Mouse (Mus musculus): Measurements from ENCODE around the gene Fancc. TPM values are rescaled to one million over a fixed set of nuclear protein-coding genes. Genes with fewer than 3 reads are reported as not detected.

Fancc gene
- polyA plus RNA-seq, 1 experiment from 2014 or later = 17.7 TPM

DNA sequence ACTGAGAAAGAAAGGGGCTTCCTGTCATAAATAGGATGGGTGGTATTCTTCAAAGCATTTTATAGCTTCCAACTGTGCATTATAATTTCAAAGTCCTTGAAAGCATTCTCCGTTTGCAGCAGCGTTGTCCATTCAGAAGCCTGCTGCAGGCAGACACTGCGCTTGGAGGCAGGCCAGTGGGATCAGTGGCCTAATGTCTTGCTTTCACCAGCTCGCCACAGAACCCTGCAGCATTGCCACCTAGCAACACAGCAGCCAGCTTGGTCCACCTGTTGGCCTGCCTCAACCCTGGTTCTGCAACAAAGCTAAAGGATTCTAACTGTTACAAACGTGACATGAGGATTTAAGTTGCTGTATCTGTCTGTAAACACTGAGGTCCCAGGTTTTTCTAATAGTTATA, 207.4 kb downstream of the Fancc start:
- Histone ChIP-seq H3K9me3 (no peaks in the 10 kb centered on the region), H3K9ac (no peak overlapping the region), H3K27me3 (replicated peaks) (no peaks in the 10 kb centered on the region), H3K4me2 (replicated peaks) (no peak overlapping the region), H3K27ac (no peak overlapping the region), H3K4me1 (replicated peaks) (peaks cover 27% of the 10 kb centered on the region), H3K36me3 (peaks cover 35% of the 10 kb centered on the region), H3K4me3 (replicated peaks) (no peak overlapping the region)
- no peak for ATAC-seq
- 56% methylated on average over 5 of the region's 5 CpGs for WGBS

DNA sequence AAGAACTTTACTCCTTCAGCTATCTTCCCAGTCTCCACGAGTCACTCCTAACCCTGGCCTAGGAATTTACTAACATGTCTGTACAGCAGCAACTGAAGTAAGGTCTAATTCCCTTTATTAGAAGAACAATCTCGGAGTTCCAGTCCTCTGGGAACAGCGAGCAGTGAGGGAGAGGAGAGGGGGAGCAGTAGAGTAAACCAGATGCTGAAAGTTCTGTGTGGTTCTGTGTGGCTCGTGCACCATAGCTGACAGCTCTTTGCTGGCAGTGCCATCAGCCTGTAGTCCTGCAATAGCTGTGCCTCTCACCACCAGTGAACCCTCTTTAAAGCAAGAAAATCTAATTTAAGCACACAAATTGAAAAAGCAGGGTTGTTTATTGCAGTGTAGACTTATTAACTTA, 207.9 kb downstream of the Fancc start:
- no peak overlapping the region for H3K9ac ChIP-seq
- H3K4me1 ChIP-seq (replicated peaks) = peaks cover 22% of the 10 kb centered on the region
- H3K27ac ChIP-seq = peak overlapping the region; percentile 10; the same call in 1 of the 2 replicates
- H3K9me3 ChIP-seq = no peaks in the 10 kb centered on the region
- no peak overlapping the region for H3K4me3 ChIP-seq (replicated peaks)
- H3K36me3 ChIP-seq = peaks cover 36% of the 10 kb centered on the region
- 47% methylated on average over 4 of the region's 4 CpGs for WGBS
- no peak overlapping the region for H3K4me2 ChIP-seq (replicated peaks)
- no peaks in the 10 kb centered on the region for H3K27me3 ChIP-seq (replicated peaks)
- ATAC-seq = no peak

DNA sequence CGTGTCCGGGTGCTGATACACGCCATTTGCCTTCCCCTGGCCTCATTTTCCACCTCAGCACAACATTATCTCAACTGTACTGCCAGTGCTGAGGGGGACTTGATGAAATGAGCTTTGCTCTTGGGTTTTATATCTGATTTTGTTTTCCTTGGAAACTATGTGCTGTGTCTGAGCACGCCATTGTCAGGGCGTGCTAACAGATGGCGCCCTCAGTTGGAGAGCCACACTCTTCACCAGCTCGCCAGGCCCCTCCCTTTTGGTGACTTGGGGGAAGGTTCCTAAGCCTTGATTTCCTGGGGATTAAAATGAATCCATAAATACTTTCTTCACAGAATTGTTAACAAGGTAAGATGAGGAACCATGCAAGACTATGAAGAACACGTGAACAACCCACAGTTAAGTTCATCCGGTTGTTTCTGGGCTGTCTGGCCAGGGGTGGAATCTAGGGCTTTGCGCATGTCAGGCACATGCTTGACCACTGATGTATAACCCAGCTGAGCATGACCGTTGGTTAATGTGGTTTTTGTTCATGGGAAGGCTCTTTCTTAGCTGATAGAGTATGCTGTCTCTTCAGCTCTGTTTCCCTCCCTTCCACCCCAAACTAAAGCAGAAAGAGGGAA, 210.5 kb downstream of the Fancc start:
- no peaks in the 10 kb centered on the region for H3K27me3 ChIP-seq (replicated peaks)
- no peak overlapping the region for H3K4me2 ChIP-seq (replicated peaks)
- 89% methylated on average over 11 of the region's 11 CpGs for WGBS
- H3K27ac ChIP-seq = no peak overlapping the region
- H3K4me3 ChIP-seq (replicated peaks) = no peak overlapping the region
- peaks cover 43% of the 10 kb centered on the region for H3K36me3 ChIP-seq
- H3K9me3 ChIP-seq = no peaks in the 10 kb centered on the region
- no peak for ATAC-seq
- H3K4me1 ChIP-seq (replicated peaks) = peaks cover 11% of the 10 kb centered on the region; the same call in 1 of the 2 replicates
- no peak overlapping the region for H3K9ac ChIP-seq

DNA sequence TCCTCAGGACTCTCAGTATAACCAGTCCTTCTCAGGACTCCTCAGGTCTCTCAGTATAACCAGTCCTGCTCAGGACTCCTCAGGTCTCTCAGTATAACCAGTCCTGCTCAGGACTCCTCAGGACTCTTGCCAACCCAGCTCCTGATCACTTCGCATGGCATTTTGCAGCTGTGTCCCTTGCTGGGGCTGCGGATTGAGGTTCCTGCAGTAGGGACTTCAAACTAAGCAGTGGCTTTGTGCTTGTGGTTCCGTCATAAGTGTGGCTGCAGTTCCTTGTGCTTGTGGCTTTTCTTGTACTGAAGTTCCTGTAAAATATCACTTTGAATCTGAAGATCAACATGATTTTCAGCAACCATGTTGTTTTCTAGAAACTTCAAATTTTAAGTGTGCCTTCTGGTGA, 212.3 kb downstream of the Fancc start:
- WGBS = 97% methylated on average over 3 of the region's 3 CpGs
- ATAC-seq = no peak
- H3K4me3 ChIP-seq (replicated peaks) = no peak overlapping the region

DNA sequence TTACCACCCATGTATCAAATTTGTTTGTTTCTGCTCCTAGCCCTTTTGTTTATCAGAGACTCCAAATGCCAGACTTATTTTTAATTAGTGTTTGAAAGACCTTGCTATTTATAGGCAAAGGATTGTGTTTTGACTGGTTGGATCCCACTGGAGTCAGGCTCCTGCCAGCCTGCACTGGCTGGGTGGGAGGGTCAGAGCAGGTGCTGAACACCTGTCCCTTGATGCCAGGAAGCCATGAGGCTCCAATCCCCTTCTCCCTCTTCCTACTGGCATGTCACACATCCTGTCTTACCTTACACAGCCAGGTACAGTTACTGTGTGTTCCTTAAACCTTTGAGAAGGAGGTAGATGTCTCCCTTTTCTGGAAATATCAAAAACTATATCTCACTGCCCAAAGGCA, 213.8 kb downstream of the Fancc start:
- peaks cover 33% of the 10 kb centered on the region for H3K4me1 ChIP-seq (replicated peaks)
- no peaks in the 10 kb centered on the region for H3K27me3 ChIP-seq (replicated peaks)
- H3K4me3 ChIP-seq (replicated peaks) = no peak overlapping the region
- H3K9ac ChIP-seq = no peak overlapping the region
- H3K9me3 ChIP-seq = no peaks in the 10 kb centered on the region
- H3K27ac ChIP-seq = no peak overlapping the region
- no peak for ATAC-seq
- H3K36me3 ChIP-seq = peaks cover 28% of the 10 kb centered on the region
- no peak overlapping the region for H3K4me2 ChIP-seq (replicated peaks)

More for the DNA sequence above, 212.3 kb downstream of the Fancc start:
- Histone ChIP-seq H3K36me3 (peaks cover 34% of the 10 kb centered on the region), H3K9me3 (no peaks in the 10 kb centered on the region), H3K4me1 (replicated peaks) (peaks cover 24% of the 10 kb centered on the region), H3K4me2 (replicated peaks) (no peak overlapping the region), H3K9ac (no peak overlapping the region), H3K27ac (no peak overlapping the region), H3K27me3 (replicated peaks) (no peaks in the 10 kb centered on the region)

DNA sequence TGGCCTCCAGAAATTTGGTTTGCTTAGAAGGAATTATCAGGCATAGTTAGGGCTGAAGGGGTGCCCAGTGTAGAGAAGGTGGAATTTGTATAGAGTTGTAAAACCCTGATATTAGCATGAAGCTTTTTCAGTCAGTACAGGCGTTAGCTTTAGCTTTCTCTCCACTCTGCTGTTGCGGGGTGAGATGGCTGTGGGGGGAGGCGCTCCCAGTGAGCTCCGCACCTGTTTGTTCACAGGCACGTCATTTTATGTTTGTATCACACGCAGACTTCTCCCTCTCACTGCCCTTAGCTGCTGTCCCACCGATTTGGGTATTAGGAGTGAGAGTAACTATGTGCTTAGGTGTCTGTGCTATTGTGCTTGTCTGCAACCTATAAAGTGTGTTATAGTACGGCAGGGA, 215.9 kb downstream of the Fancc start:
- H3K9me3 ChIP-seq = no peaks in the 10 kb centered on the region
- 60% methylated on average over 8 of the region's 8 CpGs for WGBS
- H3K36me3 ChIP-seq = peaks cover 21% of the 10 kb centered on the region
- no peak overlapping the region for H3K4me3 ChIP-seq (replicated peaks)
- no peak for ATAC-seq
- H3K4me1 ChIP-seq (replicated peaks) = peaks cover 43% of the 10 kb centered on the region
- H3K27me3 ChIP-seq (replicated peaks) = no peaks in the 10 kb centered on the region
- H3K9ac ChIP-seq = no peak overlapping the region
- no peak overlapping the region for H3K4me2 ChIP-seq (replicated peaks)
- no peak overlapping the region for H3K27ac ChIP-seq

DNA sequence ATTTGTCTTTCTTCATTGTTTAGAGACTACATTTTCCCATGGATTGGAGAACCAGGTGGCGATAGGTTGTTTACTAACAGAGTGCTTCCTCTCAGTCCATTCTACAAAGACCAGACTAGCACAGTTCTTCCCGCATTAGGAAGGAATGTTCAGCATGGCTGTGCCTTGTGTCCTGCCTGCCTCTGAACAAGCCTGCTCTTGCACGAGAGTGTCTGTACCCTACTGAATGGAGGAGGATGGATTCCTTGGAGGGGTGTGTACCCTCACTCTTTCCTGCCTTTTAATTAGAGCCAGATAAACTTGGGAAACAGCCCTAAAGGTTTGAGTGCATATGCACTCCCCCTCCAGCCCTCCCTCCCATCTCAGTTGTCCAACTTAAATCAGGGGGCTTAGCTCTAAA, 216.7 kb downstream of the Fancc start:
- Histone ChIP-seq H3K4me3 (replicated peaks) (no peak overlapping the region), H3K27ac (no peak overlapping the region), H3K4me2 (replicated peaks) (peak overlapping the region; percentile 38), H3K9ac (no peak overlapping the region), H3K27me3 (replicated peaks) (no peaks in the 10 kb centered on the region), H3K4me1 (replicated peaks) (peaks cover 43% of the 10 kb centered on the region), H3K36me3 (peaks cover 19% of the 10 kb centered on the region), H3K9me3 (no peaks in the 10 kb centered on the region)
- no peak for ATAC-seq
- 23% methylated on average over 3 of the region's 3 CpGs for WGBS

DNA sequence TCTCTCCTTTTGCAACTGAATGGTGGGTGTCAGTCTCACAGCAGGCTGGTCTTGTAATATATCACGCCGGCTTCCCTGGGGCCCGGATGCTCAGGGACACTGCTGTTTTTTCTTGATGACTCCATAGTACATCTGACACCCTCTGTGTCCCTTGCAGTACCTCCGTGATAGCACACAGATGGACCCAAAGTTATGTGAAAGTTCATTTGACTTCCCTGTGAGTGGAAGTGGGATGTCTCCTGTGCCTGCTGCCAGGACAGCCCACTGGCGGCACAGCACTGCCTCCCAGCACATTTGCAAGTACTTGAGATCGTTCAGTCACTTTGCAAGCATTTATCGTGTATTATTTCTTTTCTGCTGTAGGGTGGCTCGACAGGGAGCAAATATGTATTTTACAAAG, 217.3 kb downstream of the Fancc start:
- no peak for ATAC-seq
- WGBS = 42% methylated on average over 8 of the region's 8 CpGs
- no peaks in the 10 kb centered on the region for H3K9me3 ChIP-seq
- peak overlapping the region; percentile 12; the same call in 1 of the 2 replicates for H3K9ac ChIP-seq
- peak overlapping the region; percentile 85; the same call in 1 of the 2 replicates for H3K27ac ChIP-seq
- H3K36me3 ChIP-seq = peaks cover 13% of the 10 kb centered on the region
- H3K4me1 ChIP-seq (replicated peaks) = peaks cover 43% of the 10 kb centered on the region
- peak overlapping the region; percentile 52 for H3K4me2 ChIP-seq (replicated peaks)
- peak overlapping the region; percentile 23 for H3K4me3 ChIP-seq (replicated peaks)
- no peaks in the 10 kb centered on the region for H3K27me3 ChIP-seq (replicated peaks)

DNA sequence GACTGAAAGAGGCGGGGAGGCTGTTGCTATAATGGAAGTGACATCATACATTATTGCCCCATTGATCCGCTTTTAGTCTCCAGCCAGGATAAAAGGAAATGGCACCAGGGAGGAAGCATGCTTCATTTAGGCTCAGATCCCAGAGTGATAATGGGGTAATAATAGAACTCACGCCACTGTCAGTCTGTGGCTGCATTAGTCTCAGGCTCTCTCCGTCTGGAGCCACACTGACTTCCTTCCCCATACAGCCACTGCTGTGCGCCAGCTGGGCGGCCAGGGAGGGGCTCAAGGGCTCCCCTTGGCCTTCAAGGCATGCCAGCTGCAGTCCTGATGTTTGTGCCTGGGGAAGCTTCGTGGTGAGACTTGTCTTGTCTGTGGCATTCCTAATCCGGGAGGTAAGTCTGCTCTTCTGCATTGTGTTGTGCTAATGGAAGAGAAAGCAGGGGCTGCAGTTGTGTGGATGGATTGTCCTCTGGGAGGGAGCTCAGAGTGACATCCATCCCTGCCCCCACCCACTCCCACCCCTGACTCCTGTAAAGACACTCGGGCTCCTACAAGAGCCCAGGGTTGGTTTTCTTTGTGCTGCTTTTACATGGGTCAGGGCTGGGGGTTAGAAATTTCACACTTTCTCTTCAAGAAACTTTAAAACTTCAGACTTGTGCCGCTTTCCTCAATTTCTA, 218.1 kb downstream of the Fancc start:
- Histone ChIP-seq H3K4me2 (replicated peaks) (peak overlapping the region; percentile 52), H3K36me3 (peaks cover 12% of the 10 kb centered on the region), H3K9ac (peak overlapping the region; percentile 24; the same call in 1 of the 2 replicates), H3K27ac (peak overlapping the region; percentile 85), H3K27me3 (replicated peaks) (no peaks in the 10 kb centered on the region), H3K9me3 (no peaks in the 10 kb centered on the region), H3K4me3 (replicated peaks) (peak overlapping the region; percentile 23), H3K4me1 (replicated peaks) (peaks cover 43% of the 10 kb centered on the region)
- 16% methylated on average over 10 of the region's 10 CpGs for WGBS
- ATAC-seq = peak; percentile 73

DNA sequence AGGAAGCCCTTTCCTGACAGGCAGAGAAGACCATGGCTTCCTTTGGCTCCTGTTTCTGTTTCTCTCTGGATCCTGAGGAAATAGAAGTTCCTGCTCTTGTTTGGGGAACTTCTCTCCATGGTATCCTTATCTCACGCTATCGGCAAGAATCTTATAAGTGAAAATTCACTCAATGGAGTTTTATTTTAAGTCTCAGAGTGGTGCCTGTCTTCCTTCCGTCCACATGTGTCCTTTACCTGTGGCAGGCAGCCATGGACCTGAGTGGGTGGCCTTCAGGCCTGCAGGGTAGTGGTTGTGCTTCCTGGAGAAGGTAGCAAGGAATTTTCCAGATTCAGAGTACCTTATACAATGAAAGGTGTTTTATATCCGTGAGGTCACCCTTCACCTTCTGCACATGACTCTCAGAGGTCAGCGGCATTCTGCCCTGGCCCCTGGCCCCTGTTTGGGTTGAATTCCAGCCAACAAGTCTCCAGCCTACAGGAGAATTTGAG, 218.9 kb downstream of the Fancc start:
- H3K36me3 ChIP-seq = peaks cover 6% of the 10 kb centered on the region
- peak overlapping the region; percentile 85 for H3K27ac ChIP-seq
- no peaks in the 10 kb centered on the region for H3K9me3 ChIP-seq
- H3K4me1 ChIP-seq (replicated peaks) = peaks cover 43% of the 10 kb centered on the region
- 26% methylated on average over 5 of the region's 5 CpGs for WGBS
- H3K9ac ChIP-seq = peak overlapping the region; percentile 17; the same call in 1 of the 2 replicates
- H3K4me3 ChIP-seq (replicated peaks) = peak overlapping the region; percentile 23; the same call in 1 of the 2 replicates
- H3K27me3 ChIP-seq (replicated peaks) = no peaks in the 10 kb centered on the region
- peak overlapping the region; percentile 52 for H3K4me2 ChIP-seq (replicated peaks)
- ATAC-seq = no peak

DNA sequence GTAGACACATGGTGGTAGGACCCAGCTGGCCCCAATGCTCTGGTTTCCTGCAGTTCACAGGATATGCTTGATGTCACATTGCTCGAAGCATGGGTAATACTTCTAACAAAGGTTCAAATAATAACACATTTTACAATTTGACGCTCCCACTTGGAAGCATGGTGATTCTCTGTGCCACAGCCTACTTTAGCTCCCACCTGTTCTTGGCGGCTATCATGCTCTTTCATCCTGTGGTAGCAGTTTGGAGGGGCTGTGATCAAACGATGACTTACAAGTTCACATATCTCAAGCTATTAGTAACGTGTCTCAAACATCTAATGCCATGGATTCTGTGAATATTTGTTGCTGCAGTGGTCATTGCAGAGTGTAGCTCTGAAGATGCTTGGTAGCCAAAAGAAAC, 219.8 kb downstream of the Fancc start:
- H3K4me3 ChIP-seq (replicated peaks) = no peak overlapping the region

DNA sequence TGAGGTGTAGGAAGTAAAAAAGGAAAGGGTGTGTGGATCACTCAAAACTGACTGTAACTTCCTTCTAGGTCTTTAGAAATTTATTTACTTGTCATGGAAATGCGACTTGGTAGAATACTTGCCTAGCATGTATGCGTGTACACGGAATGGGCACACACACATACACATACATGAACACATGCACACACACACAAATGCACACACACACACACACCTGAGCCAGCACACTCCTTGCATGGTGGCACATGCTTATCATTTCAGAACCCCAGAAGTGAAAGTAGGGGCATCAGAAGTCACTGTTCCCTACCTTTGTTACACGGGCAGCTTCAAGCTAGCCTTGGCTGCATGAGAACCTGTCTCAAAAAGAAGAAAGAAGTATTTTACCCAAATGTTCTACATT, 220.7 kb downstream of the Fancc start:
- WGBS = 74% methylated on average over 4 of the region's 4 CpGs
- Histone ChIP-seq H3K27ac (no peak overlapping the region), H3K4me2 (replicated peaks) (peak overlapping the region; percentile 38; the same call in 1 of the 2 replicates), H3K27me3 (replicated peaks) (no peaks in the 10 kb centered on the region), H3K36me3 (no peaks in the 10 kb centered on the region), H3K4me1 (replicated peaks) (peaks cover 44% of the 10 kb centered on the region), H3K4me3 (replicated peaks) (peak overlapping the region; percentile 1; the same call in 1 of the 2 replicates), H3K9ac (no peak overlapping the region), H3K9me3 (no peaks in the 10 kb centered on the region)
- ATAC-seq = no peak

More for the DNA sequence above, 219.8 kb downstream of the Fancc start:
- Histone ChIP-seq H3K4me2 (replicated peaks) (peak overlapping the region; percentile 52), H3K36me3 (peaks cover 3% of the 10 kb centered on the region; the same call in 1 of the 2 replicates), H3K9ac (no peak overlapping the region), H3K27me3 (replicated peaks) (no peaks in the 10 kb centered on the region), H3K9me3 (no peaks in the 10 kb centered on the region), H3K27ac (peak overlapping the region; percentile 85; the same call in 1 of the 2 replicates), H3K4me1 (replicated peaks) (peaks cover 47% of the 10 kb centered on the region)
- ATAC-seq = no peak
- WGBS = 53% methylated on average over 5 of the region's 5 CpGs
